Mouse (Mus musculus) kidney, adult 2 months (tissue): Measurements from ENCODE around the gene Myl6b. TPM values are rescaled to one million over a fixed set of nuclear protein-coding genes. Genes with fewer than 3 reads are reported as not detected.
A peak's percentile ranks its signal among the peaks of the same experiment; 100 is the strongest.

Source experiments
- DNase-seq: peaks from one replicate; pipeline ENCODE4 v3.0.0; 2021
- H3K27ac ChIP-seq: fragments of 200-500 bp; 2 replicates; pipeline ENCODE4 v1.5.1; 2012; ENCODE audit warnings: low read depth, low read length, control low read depth, inconsistent platforms; ENCODE audit not compliant: insufficient read depth
- H3K27me3 ChIP-seq: fragments of 200-500 bp; replicated peaks from 2 replicates; pipeline ENCODE4 v1.6.1; 2012; ENCODE audit warnings: mild to moderate bottlenecking, moderate library complexity, low read length, inconsistent platforms; ENCODE audit not compliant: control insufficient read depth, insufficient read depth
- H3K36me3 ChIP-seq: fragments of 200-500 bp; 2 replicates; pipeline ENCODE4 v1.6.1; 2012; ENCODE audit warnings: mild to moderate bottlenecking, moderate library complexity, low read length, inconsistent platforms; ENCODE audit not compliant: control insufficient read depth, insufficient read depth
- H3K4me1 ChIP-seq: fragments of 200-500 bp; 2 replicates; pipeline ENCODE4 v1.6.1; 2011; ENCODE audit warnings: low read length; ENCODE audit not compliant: control insufficient read depth, insufficient read depth
- H3K4me3 ChIP-seq: fragments of 200-500 bp; 2 replicates; pipeline ENCODE4 v1.5.1; 2011; ENCODE audit warnings: mild to moderate bottlenecking, low read depth, low read length, control low read depth; ENCODE audit not compliant: insufficient read depth
- CTCF ChIP-seq: fragments of 200-500 bp; conservative IDR thresholded peaks from 2 replicates; pipeline ENCODE4 v1.5.1; 2011; ENCODE audit warnings: low read depth, mild to moderate bottlenecking, control low read depth, low read length, moderate library complexity, mixed read lengths; ENCODE audit not compliant: insufficient read depth, insufficient read length
- POLR2A ChIP-seq: fragments of 200-500 bp; IDR thresholded peaks from one replicate; pipeline ENCODE4 v1.6.1; 2011; ENCODE audit warnings: low read depth, low read length, control low read depth
- WGBS: fragments of 180-500 bp; shearing (Covaris S2); methylation state at CpG from one replicate; pipeline ENCODE4 v1.1.7; 2018; 5-methylcytosine and 5-hydroxymethylcytosine counted together
- polyA plus RNA-seq: library from polyadenylated mRNA; depleted of rRNA; stranded (reverse); fragments of >200 nt; gene quantifications from 2 replicates; pipeline ENCODE4 v1.2.3, GENCODE M21; 2012

The Myl6b gene
- polyA plus RNA-seq, 1 experiment = 10.6 TPM

- H3K27me3 ChIP-seq = no peaks in the 10 kb centered on the region
- TF ChIP-seq POLR2A = no peak
- no peak for TF ChIP-seq CTCF
- H3K27ac ChIP-seq = no peak overlapping the region
- peaks cover 5% of the 10 kb centered on the region for H3K36me3 ChIP-seq
- H3K4me1 ChIP-seq = peaks cover 5% of the 10 kb centered on the region; the same call in 1 of the 2 replicates
- H3K4me3 ChIP-seq = no peak overlapping the region
- no peak for DNase-seq
- 69% methylated on average over 2 of the region's 2 CpGs for WGBS
Measured at GRCm38 (mm10) chr10:128543100-128543499, 44.6 kb upstream of the Myl6b start.

- 100% methylated on average over 1 of the region's 1 CpGs for WGBS
- TF ChIP-seq CTCF = no peak
- Histone ChIP-seq H3K36me3 (no peaks in the 10 kb centered on the region), H3K4me3 (no peak overlapping the region), H3K4me1 (no peaks in the 10 kb centered on the region), H3K27ac (no peak overlapping the region), H3K27me3 (no peaks in the 10 kb centered on the region)
- no peak for DNase-seq
Measured at GRCm38 (mm10) chr10:128538340-128538870, 39.9 kb upstream of the Myl6b start.

GRCm38 (mm10) chr10:128536266-128536940 is 37.9 kb upstream of the Myl6b start:
- TF ChIP-seq CTCF (peak; percentile 89), POLR2A (no peak)
- H3K36me3 ChIP-seq = no peaks in the 10 kb centered on the region
- no peak overlapping the region for H3K4me3 ChIP-seq
- no peak overlapping the region for H3K27ac ChIP-seq
- H3K27me3 ChIP-seq = no peaks in the 10 kb centered on the region
- peak; percentile 95 for DNase-seq
- WGBS = 12% methylated on average over 18 of the region's 18 CpGs
- no peaks in the 10 kb centered on the region for H3K4me1 ChIP-seq

- no peaks in the 10 kb centered on the region for H3K27me3 ChIP-seq
- H3K4me1 ChIP-seq = no peaks in the 10 kb centered on the region
- 70% methylated on average over 4 of the region's 4 CpGs for WGBS
- no peaks in the 10 kb centered on the region for H3K36me3 ChIP-seq
- DNase-seq = no peak
- H3K4me3 ChIP-seq = no peak overlapping the region
- no peak overlapping the region for H3K27ac ChIP-seq
- TF ChIP-seq POLR2A (no peak), CTCF (no peak)
Measured at GRCm38 (mm10) chr10:128535624-128536265, 37.3 kb upstream of the Myl6b start.

GRCm38 (mm10) chr10:128535206-128535605 is 36.7 kb upstream of the Myl6b start:
- Histone ChIP-seq H3K27me3 (no peaks in the 10 kb centered on the region), H3K4me1 (no peaks in the 10 kb centered on the region), H3K27ac (no peak overlapping the region), H3K36me3 (no peaks in the 10 kb centered on the region), H3K4me3 (no peak overlapping the region)
- DNase-seq = no peak
- WGBS = 79% methylated on average over 2 of the region's 2 CpGs
- no peak for TF ChIP-seq CTCF
- TF ChIP-seq POLR2A = no peak

DNA sequence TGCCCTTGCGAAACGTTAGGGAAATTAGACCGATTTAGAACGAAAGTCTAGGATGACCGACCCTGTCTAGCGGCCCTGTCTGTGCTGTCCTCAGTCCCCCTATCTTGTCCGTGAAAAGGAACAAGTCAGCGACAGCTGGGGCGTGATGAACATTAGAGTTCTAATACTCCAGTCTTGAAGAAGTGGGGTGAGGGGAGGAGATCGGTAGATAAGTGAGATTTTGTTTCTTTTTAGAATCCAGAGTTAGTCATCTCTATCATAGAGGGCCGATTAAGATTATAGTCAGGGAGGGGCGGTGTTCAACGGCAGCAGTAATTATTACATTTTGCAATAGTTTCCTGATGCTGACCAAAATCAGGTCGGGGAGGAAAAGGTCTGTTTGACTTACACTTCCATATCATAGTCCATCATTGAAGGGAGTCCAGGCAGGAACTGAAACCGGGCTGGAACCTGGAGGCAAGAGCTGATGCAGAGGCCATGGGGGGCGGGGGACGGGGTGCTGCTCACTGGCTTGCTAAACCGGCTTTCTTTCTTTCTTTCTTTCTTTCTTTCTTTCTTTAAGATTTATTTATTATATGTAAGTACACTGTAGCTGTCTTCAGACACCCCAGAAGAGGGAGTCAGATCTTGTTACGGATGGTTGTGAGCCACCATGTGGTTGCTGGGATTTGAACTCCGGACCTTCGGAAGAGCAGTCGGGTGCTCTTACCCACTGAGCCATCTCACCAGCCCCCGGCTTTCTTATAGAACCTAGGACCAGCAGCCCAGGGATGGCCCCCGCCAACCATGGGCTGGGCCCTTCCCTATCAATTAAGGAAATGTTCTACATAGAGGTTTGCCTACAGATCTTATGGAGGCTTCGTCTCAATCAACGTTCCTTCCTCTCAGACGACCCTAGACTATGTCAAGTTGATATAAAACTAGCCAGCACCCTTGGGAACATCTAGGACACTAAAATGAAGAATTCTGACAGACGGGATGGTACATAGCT is 28.2 kb upstream of the Myl6b start:
- H3K27me3 ChIP-seq = no peaks in the 10 kb centered on the region
- no peaks in the 10 kb centered on the region for H3K36me3 ChIP-seq
- 28% methylated on average over 28 of the region's 28 CpGs for WGBS
- no peak for DNase-seq
- H3K4me3 ChIP-seq = peak overlapping the region; percentile 52
- no peak for TF ChIP-seq CTCF
- H3K27ac ChIP-seq = no peak overlapping the region; the same call in 1 of the 2 replicates
- H3K4me1 ChIP-seq = no peaks in the 10 kb centered on the region; the same call in 1 of the 2 replicates
